Mouse (Mus musculus) left cerebral cortex, adult 18-20 months (tissue): ENCODE results near the gene Gm5089. TPM values are rescaled to one million over a fixed set of nuclear protein-coding genes. Genes with fewer than 3 reads are reported as not detected.

Source experiments
- DNase-seq, 2 experiments: peaks; one replicate each; pipeline ENCODE4 v3.0.0; 2021 to 2022; ENCODE audit warnings: low spot score in 2 of 2, mixed read lengths in 1 of 2
- total RNA-seq, 2 experiments: library from RNA; stranded (reverse); gene quantifications; 2 replicates each; pipeline ENCODE4 v1.2.3; 2021

Gm5089 gene
- total RNA-seq, 2 experiments from 2014 or later = 0.28 to 0.35 TPM

- DNase-seq = no peak
Observed at GRCm38 (mm10) chr14:122477971-122478573, 27.2 kb upstream of the Gm5089 start.

GRCm38 (mm10) chr14:122477261-122477671, 26.4 kb upstream of the Gm5089 start:
- no peak for DNase-seq

DNA sequence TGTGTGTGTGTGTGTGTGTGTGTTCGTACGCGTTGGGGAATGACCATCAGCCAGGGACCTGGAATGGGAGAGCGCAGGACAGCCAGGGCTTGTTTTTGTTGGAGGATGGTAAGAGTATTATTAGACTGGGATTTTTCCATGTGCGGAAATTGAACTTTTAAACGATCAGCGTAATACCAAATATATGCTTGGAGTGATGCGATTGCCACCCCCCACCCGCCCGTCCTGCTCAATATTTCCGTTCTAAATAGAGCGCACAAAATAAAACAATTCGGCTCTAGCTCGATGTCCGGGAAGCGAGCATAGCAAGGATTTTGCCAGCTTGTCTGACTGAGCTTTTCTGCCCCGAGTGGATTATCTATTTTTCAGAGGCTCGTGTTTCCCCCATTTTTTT, 25.9 kb upstream of the Gm5089 start:
- no peak for DNase-seq

DNA sequence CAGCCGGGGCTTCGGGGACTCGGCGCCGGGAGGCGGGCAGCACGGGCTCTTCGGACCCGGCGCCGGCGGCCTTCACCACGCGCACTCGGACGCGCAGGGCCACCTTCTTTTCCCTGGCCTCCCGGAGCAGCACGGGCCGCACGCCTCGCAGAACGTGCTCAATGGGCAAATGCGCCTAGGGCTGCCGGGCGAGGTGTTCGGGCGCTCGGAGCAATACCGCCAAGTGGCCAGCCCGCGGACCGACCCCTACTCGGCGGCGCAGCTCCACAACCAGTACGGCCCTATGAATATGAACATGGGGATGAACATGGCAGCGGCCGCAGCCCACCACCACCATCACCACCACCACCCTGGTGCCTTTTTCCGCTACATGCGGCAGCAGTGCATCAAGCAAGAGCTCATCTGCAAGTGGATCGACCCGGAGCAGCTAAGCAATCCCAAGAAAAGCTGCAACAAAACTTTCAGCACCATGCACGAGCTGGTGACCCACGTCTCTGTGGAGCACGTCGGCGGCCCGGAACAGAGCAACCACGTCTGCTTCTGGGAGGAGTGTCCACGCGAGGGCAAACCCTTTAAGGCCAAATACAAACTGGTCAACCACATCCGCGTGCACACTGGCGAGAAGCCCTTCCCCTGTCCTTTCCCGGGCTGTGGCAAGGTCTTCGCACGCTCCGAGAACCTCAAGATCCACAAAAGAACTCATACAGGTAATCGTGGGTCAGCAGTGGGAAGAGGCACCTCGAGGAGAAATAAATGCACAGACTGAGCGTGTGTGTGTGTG, 25.3 kb upstream of the Gm5089 start:
- no peak for DNase-seq

DNA sequence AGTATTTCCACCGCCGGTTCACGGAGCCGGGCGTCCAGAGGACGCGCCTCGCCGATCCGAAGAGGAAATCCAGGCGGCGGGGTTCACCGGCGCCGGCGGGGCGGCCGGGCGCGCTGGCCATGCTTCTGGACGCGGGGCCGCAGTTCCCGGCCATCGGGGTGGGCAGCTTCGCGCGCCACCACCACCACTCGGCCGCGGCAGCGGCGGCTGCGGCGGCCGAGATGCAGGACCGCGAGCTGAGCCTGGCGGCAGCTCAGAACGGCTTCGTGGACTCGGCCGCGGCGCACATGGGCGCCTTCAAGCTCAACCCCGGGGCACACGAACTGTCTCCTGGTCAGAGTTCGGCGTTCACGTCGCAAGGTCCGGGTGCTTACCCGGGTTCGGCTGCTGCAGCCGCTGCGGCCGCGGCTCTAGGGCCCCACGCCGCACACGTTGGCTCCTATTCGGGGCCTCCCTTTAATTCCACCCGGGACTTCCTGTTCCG, 24.7 kb upstream of the Gm5089 start:
- no peak for DNase-seq

DNA sequence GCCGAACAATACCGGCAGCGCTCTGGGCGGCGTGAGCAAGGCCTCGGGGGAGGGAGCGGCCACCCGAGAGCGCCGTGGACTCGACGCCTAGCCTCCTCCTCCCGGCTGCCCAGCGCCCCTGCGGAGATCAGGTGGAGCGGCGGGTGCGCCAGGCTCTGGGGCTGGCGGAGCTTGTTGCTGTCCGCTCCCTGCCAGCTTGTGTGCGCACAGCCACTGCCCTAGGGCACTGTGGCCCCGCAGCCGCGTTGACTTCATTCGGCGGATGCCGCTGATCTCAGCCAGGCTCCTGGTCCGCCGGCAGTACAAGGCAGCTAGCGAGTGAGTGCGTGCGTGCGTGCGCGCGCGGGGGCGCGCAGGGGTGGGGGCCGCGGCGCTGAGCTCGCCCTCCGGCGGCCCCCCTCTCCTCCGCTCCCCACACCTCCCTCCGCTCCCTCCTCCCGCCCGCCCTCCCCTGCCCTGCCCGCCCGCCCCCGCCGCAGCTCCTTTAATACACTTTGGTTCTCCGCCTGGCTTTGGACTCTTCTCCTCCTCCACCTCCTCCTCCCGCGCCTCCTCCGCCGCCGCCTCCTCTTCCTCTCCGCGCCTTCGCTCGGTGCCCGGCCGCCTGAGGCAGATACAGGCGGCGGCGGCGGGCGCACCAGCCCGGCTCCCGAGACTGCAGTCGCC, 24.1 kb upstream of the Gm5089 start, which contains the start of gene Zic2:
TSS of gene Zic2 (plus strand) at position 545 of the 666 bp plus-strand sequence.
- no peak for DNase-seq

GRCm38 (mm10) chr14:122474041-122474890, 23.4 kb upstream of the Gm5089 start:
- no peak for DNase-seq

DNA sequence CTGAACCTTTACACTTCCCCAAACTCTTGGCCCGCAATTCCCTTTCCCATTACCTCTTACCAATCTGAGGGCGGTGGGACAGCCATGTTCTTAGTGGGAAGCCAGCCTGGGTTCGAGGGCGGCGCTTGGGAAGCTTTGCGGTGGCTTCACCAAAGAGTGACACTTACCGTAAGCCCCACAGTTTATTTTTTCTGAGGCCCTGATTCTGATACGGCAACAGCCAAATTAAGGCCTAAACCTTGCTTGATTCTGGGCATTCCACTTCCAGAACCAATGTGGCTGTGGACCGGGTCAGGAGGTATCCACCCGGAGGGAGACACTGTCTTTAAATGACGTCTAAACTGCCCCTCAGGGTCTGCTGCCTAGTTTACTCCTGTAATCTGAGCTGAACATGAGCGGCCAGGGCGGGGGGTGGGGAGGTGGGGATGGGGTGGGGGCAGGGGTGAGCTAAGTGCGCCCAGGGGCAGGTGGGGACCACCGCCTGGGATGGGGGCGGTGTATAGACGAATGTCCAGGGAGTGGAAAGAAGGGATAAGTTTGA, 22.4 kb upstream of the Gm5089 start:
- DNase-seq = no peak

GRCm38 (mm10) chr14:122472647-122473046, 21.7 kb upstream of the Gm5089 start:
- no peak for DNase-seq

- no peak for DNase-seq
Observed at GRCm38 (mm10) chr14:122472161-122472560, 21.2 kb upstream of the Gm5089 start.

- DNase-seq = no peak
Observed at GRCm38 (mm10) chr14:122471449-122472085, 20.7 kb upstream of the Gm5089 start.

DNA sequence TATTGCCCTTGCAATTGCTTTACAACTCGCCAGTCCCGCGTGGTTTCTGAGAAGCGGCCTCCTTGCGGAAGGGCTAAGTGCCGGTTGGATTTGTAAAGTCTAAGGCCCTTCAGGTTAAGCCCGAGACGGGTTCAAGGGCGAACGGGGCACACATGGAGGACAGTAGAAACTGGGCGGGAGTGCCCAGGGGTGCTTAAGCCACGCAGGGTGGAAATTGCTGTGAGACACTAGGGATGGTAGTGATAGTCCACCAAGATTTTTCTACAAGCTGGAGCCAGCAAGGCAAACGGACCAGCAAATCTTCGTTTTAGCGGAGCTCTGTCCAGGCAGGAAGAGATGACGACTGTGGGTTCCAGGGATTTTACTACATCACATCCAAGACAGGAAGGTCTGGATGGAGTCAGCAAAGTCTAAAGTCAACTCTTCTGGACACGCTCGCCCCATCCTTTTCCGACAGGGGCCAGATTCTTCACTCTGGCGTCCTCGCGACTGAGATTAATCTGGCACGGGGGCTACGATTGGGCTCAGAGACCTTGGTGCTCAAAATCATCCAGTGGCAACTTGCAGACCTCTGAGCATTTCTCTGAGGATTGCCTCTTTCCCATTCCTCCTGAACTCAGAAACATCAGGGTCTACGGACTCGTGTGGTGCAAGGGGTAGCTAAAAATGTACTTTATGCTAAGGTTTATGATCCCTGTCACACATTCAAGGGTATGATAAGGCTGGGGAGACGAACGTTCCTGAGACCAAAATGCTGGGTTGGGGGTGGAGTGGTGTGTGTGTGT, 18.2 kb upstream of the Gm5089 start:
- DNase-seq = no peak

GRCm38 (mm10) chr14:122467926-122468841, 17.3 kb upstream of the Gm5089 start:
- DNase-seq = no peak

DNA sequence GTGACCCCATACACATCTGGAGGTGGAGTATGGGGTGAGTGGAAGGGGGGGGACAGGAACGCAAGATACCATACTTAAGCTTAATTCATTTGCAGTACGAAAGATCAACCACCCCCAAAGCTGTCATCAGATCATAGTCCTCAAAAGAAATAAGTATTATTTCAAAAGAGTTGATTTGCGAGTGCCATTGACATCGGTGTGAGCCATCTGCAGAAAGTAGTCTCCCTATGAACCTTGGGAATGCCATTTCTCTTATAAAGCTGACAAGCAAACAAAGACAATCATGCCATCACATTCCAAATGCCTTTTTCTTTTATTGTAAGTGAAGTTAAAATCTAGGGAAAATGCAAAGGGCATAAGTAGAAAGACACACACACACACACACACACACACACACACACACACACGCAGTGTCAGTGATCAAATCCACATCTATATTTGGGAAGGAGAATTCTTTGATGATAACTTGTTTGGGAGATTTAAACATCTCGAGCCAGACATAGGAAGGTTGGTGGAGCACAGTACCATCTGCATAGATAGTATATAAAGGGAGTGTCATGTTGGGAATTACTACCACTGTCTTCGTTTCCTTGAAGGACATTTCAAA, 15.9 kb upstream of the Gm5089 start:
- DNase-seq = no peak

- DNase-seq = no peak
Observed at GRCm38 (mm10) chr14:122465931-122466490, 15.1 kb upstream of the Gm5089 start.

DNA sequence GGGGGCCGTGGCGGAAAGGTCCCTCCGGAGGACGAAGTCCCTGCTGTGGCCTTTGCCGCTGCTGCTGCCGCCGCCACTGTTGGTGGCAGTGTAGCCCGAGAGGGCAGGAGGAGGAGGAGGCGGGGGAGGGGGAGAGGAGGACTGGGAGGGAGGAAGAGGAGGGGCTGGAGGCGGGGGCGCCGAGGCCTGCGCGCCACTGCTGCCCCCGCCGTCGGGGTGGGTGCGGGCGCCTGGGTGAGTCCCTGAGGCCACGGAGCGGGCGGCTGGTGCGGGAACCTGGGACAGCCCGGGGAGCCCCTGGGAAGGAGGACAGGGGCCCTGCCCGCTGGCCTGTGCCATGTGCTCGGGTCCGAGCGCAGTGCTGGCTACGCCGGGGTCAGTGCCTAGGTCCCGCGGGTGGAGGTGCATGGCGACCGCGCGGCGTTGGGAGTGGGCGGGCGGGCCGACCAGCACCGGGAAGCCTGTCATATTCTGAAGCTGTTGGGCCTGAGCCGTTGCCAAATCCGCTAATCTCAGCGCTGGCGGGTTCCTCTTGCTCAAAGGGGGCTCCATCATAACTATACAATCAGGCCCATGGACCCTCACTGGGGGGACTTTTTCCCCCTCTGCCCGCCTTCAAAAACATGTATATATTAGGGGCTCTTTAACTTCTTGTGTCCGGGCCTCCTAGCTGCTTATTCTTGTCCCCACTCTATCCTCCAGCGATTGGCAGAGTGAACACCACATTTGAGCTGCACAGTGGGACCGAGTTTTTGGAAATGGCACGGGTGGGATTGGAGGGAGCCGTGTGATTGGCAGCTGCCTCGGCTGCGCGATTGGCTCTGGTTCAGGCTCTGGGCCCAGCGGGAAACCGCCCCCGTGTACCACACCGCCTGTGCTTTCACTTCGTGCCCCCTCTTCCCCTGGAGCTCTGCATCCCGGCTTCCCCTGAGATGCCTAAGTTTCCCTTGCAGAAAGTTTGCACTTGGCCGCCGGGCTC, 14.1 kb upstream of the Gm5089 start, which contains the start of gene Zic5:
TSS of gene Zic5 (minus strand) at position 915 of the 979 bp plus-strand sequence.
- DNase-seq = no peak
